Mouse (Mus musculus) thymus, adult 2 months (tissue): ENCODE results near the gene Tbxas1. TPM values are rescaled to one million over a fixed set of nuclear protein-coding genes. Genes with fewer than 3 reads are reported as not detected.

Source experiments
- DNase-seq: peaks from one replicate; pipeline ENCODE4 v3.0.0; 2021
- H3K27ac ChIP-seq: fragments of 200-500 bp; 2 replicates; pipeline ENCODE4 v1.5.1; 2012; ENCODE audit warnings: low read length, control low read depth; ENCODE audit not compliant: control insufficient read depth, insufficient read depth
- H3K27me3 ChIP-seq: fragments of 200-500 bp; 2 replicates; pipeline ENCODE4 v1.6.1; 2012; ENCODE audit warnings: mild to moderate bottlenecking, low read length, moderate library complexity, mixed read lengths; ENCODE audit not compliant: control insufficient read depth, insufficient read depth
- H3K36me3 ChIP-seq: fragments of 200-500 bp; 2 replicates; pipeline ENCODE4 v1.6.1; 2012; ENCODE audit warnings: mild to moderate bottlenecking, low read length, moderate library complexity; ENCODE audit not compliant: control insufficient read depth, insufficient read depth
- H3K4me1 ChIP-seq: fragments of 200-500 bp; replicated peaks from 2 replicates; pipeline ENCODE4 v1.6.1; 2012; ENCODE audit warnings: low read length; ENCODE audit not compliant: control insufficient read depth, insufficient read depth
- H3K4me3 ChIP-seq: fragments of 200-500 bp; 2 replicates; pipeline ENCODE4 v1.5.1; 2012; ENCODE audit warnings: mild to moderate bottlenecking, low read length, control low read depth, moderate library complexity; ENCODE audit not compliant: control insufficient read depth, insufficient read depth
- CTCF ChIP-seq: fragments of 200-500 bp; IDR thresholded peaks from 2 replicates; pipeline ENCODE4 v1.5.1; 2012; ENCODE audit warnings: mild to moderate bottlenecking, control low read depth, low read length, moderate library complexity, borderline replicate concordance; ENCODE audit not compliant: control insufficient read depth, poor library complexity, insufficient read depth; ENCODE audit errors: extremely low read depth
- POLR2A ChIP-seq: fragments of 200-500 bp; IDR thresholded peaks from 2 replicates; pipeline ENCODE4 v1.6.1; 2012; ENCODE audit warnings: mild to moderate bottlenecking, low read length, control low read depth, moderate library complexity; ENCODE audit not compliant: control insufficient read depth, poor library complexity, insufficient read depth; ENCODE audit errors: extremely low read depth
- WGBS: fragments of 180-500 bp; shearing (Covaris S2); methylation state at CpG from one replicate; pipeline ENCODE4 v1.1.7; 2018; 5-methylcytosine and 5-hydroxymethylcytosine counted together
- polyA plus RNA-seq: library from polyadenylated mRNA; depleted of rRNA; stranded (reverse); fragments of >200 nt; gene quantifications from 2 replicates; pipeline ENCODE4 v1.2.3, GENCODE M21; 2012

The Tbxas1 gene
- polyA plus RNA-seq, 1 experiment, result 6.0 TPM

DNA sequence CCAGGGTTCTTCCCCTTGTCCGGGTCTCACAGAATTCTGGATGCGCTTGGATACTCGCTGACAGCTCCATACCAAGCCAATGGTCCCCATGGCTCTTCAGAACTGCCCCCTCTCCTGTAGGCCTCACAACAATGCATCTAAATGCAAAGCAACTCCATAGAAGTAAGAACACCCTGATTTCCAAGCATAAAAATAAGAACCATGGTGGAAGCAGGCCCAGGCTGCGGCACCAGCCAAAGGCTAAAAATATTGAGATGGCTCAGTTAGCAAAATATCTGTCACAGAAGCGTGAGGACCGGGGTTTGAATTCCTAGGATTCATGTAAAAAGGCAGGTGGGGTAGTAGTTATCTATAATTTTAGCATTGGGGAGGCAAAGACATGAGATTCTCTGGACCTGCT lies 159.8 kb downstream of the Tbxas1 start:
- no peaks in the 10 kb centered on the region for H3K27me3 ChIP-seq
- no peaks in the 10 kb centered on the region for H3K36me3 ChIP-seq
- no peak for DNase-seq
- H3K4me3 ChIP-seq, result no peak overlapping the region
- no peak for TF ChIP-seq CTCF
- no peak for TF ChIP-seq POLR2A
- WGBS, result 97% methylated on average over 6 of the region's 6 CpGs
- no peak overlapping the region for H3K27ac ChIP-seq
- H3K4me1 ChIP-seq, result no peaks in the 10 kb centered on the region

DNA sequence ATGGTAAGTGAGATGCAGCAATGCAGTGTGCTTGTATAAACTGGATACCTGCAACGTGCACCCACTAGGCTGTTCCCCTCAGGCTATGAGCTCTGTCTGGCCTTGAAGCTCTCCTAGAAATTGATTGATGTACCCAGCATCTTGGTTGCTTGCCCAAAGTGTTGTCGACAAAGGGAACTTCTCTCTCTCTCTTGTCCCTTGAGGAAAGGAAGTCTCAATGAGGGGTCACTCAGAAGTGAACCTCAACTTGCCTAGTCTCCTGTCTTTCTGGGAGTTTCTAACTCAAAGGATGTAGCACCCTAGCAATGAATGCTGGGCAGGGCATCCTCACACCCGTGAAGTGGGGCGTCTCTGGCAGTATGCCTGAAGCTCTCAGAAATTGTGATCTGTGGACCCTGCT lies 161.0 kb downstream of the Tbxas1 start:
- 81% methylated on average over 4 of the region's 4 CpGs for WGBS

DNA sequence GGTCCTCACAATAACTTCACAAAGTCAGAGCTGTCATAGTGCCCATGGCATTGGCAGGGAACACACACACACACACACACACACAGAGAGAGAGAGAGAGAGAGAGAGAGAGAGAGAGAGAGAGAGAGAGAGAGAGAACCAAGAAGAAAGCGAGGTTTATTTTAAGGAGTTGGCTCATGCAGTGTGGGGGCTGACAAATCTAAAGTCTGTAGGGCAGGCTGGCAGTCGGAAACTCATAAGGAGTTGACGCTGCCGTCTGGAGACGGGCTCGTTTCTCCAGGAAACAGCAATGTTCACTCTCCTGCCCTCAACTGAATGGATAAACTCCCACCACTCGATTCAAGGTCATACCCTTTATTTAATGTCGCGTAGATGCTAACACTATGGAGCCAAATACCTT lies 165.2 kb downstream of the Tbxas1 start:
- no peaks in the 10 kb centered on the region for H3K36me3 ChIP-seq
- TF ChIP-seq CTCF (no peak), POLR2A (no peak)
- 95% methylated on average over 9 of the region's 9 CpGs for WGBS
- H3K4me3 ChIP-seq, result no peak overlapping the region
- no peaks in the 10 kb centered on the region for H3K4me1 ChIP-seq
- H3K27ac ChIP-seq, result no peak overlapping the region
- no peak for DNase-seq
- no peaks in the 10 kb centered on the region for H3K27me3 ChIP-seq

More for the DNA sequence above, 161.0 kb downstream of the Tbxas1 start:
- Histone ChIP-seq H3K27ac (no peak overlapping the region), H3K4me1 (no peaks in the 10 kb centered on the region), H3K4me3 (no peak overlapping the region), H3K27me3 (no peaks in the 10 kb centered on the region), H3K36me3 (no peaks in the 10 kb centered on the region)
- DNase-seq, result no peak
- no peak for TF ChIP-seq POLR2A
- TF ChIP-seq CTCF, result no peak

DNA sequence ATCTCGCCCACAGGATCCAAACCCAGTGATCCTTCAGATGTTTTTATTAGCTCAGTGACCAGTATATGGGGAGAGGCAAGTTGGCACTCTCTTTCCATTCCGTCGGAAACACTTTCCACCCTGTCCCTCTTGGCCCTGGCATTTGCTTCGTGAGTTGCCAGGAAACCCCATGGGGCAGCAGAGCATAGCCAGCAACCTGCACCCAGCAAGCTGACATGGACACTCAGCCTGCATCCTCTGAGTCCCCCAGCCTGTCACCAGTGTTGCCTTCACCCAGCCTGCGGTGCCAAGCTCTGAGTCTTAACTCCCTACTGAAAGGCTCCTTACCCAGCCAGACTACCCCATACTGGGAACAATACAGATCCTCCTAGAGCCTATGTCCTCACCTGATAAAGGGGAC lies 173.9 kb downstream of the Tbxas1 start:
- no peaks in the 10 kb centered on the region for H3K27me3 ChIP-seq
- H3K36me3 ChIP-seq, result no peaks in the 10 kb centered on the region
- no peak for DNase-seq
- WGBS, result 97% methylated on average over 5 of the region's 5 CpGs
- H3K4me1 ChIP-seq, result no peaks in the 10 kb centered on the region
- no peak overlapping the region for H3K27ac ChIP-seq
- H3K4me3 ChIP-seq, result no peak overlapping the region
- TF ChIP-seq CTCF (no peak), POLR2A (no peak)

DNA sequence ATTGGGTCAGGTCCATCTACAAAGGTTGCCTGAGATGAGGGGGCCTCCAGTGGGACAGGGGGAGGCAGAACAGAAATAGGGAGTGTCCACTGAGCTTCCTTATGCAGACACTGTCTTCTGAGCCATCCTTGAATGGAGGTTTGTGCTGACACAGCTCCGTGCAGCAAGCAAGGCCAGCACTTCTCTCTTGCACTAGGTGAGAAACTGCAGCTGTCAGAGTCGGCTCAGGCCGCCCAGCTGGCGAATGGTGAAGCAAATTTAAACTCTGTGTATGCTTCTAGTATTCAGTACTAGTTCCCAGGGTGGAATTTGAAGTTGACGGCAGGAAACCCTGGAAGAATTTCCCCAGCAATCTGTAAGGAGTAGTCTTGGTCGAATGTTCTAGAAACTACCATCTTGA lies 175.6 kb downstream of the Tbxas1 start:
- Histone ChIP-seq H3K36me3 (no peaks in the 10 kb centered on the region), H3K27me3 (no peaks in the 10 kb centered on the region), H3K4me3 (no peak overlapping the region), H3K27ac (no peak overlapping the region), H3K4me1 (no peaks in the 10 kb centered on the region; the same call in 1 of the 2 replicates)
- no peak for TF ChIP-seq CTCF
- no peak for TF ChIP-seq POLR2A
- no peak for DNase-seq
- WGBS, result 92% methylated on average over 6 of the region's 6 CpGs

DNA sequence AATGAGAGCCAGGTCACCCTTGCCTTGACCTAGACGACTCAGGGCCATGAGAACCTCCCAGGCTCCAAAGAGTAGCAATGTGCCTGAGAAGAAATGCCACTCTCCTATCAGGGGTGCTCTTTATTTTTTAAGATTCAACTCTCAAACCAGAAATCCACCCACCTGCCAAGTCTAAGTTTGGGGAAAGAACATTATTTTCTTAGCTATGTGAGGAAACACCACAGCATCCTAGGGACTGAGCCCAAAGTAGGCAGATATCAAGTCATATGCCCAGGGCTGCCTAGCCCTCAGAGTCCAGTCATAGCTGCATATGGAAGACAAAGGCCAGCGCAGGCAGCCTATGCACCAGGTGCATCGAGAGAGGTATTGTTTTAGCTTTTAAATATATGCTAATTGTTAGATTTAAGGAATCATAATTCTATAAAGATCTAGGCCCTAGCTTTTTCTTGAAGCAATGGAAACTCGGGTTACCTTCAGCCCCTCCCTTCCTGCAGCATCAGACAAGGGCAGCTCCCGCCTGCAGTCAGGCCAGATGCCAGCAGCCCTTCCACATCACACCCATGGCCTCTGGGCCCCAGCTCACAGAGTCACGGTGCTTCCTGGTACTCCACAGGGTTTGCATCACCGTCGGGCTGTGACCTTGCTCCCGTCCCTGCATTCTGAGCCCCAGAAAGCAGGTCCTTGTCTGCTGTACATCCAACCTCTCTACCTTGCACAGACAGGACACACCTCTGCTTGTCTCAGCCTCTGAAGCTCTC lies 176.8 kb downstream of the Tbxas1 start:
- Histone ChIP-seq H3K27me3 (no peaks in the 10 kb centered on the region), H3K36me3 (no peaks in the 10 kb centered on the region), H3K4me1 (no peaks in the 10 kb centered on the region; the same call in 1 of the 2 replicates), H3K4me3 (no peak overlapping the region), H3K27ac (no peak overlapping the region)
- no peak for TF ChIP-seq POLR2A
- TF ChIP-seq CTCF, result no peak
- 89% methylated on average over 9 of the region's 9 CpGs for WGBS
- no peak for DNase-seq
